Mouse (Mus musculus) CH12.LX (cell line): Measurements from ENCODE around the gene Babam2. TPM values are rescaled to one million over a fixed set of nuclear protein-coding genes. Genes with fewer than 3 reads are reported as not detected.

Experiments used
- DNase-seq: peaks from one replicate; pipeline ENCODE4 v3.0.0-alpha.2; 2013; ENCODE audit errors: extremely low read depth
- H3K27ac ChIP-seq: 2 replicates; pipeline ENCODE4 v1.5.1; 2012; ENCODE audit warnings: low read depth, mild to moderate bottlenecking, control low read depth, moderate library complexity; ENCODE audit not compliant: insufficient read depth
- H3K27me3 ChIP-seq: replicated peaks from 2 replicates; pipeline ENCODE3; 2012; ENCODE audit warnings: inconsistent platforms
- H3K36me3 ChIP-seq, 2 experiments: replicated peaks in 1 of 2; 2 replicates each; pipeline versions ENCODE3 to v1.6.1; 2012; ENCODE audit warnings: inconsistent platforms in 1 of 2, low read length in 1 of 2, mild to moderate bottlenecking in 1 of 2, mixed read lengths in 1 of 2, moderate library complexity in 1 of 2; ENCODE audit not compliant: control insufficient read depth in 1 of 2, insufficient read depth in 1 of 2
- H3K4me1 ChIP-seq, 2 experiments: 2 replicates each; pipeline ENCODE4 v1.6.1; 2012; ENCODE audit warnings: inconsistent platforms in 1 of 2, moderate library complexity in 1 of 2; ENCODE audit not compliant: insufficient read depth in 2 of 2, control insufficient read depth in 1 of 2
- H3K4me2 ChIP-seq: 2 replicates; pipeline ENCODE4 v1.6.1; 2012; ENCODE audit warnings: low read depth, mild to moderate bottlenecking, control low read depth; ENCODE audit not compliant: poor library complexity, insufficient read depth, severe bottlenecking
- H3K4me3 ChIP-seq, 3 experiments: fragments of 150-350 bp in 1 of 3; sonication (generic) in 1 of 3; replicated peaks in 1 of 3; 2 replicates each; pipeline versions ENCODE3 to v1.5.1; 2011 to 2012; ENCODE audit warnings: low read depth in 2 of 3, low read length in 2 of 3, mild to moderate bottlenecking in 2 of 3, moderate library complexity in 2 of 3, control low read depth in 1 of 3, improper control_type of control experiment in 1 of 3, inconsistent platforms in 1 of 3, mixed read lengths in 1 of 3; ENCODE audit not compliant: poor library complexity in 1 of 3
- H3K79me2 ChIP-seq: replicated peaks from 2 replicates; pipeline ENCODE4 v1.6.1; 2012; ENCODE audit warnings: mild to moderate bottlenecking, moderate library complexity; ENCODE audit not compliant: control insufficient read depth, poor library complexity, insufficient read depth, severe bottlenecking; ENCODE audit errors: extremely low read depth
- H3K9ac ChIP-seq: 2 replicates; pipeline ENCODE4 v1.6.1; 2012; ENCODE audit warnings: low read depth, mild to moderate bottlenecking, control low read depth, moderate library complexity; ENCODE audit not compliant: insufficient read depth
- H3K9me3 ChIP-seq: replicated peaks from 2 replicates; pipeline ENCODE3; 2012; ENCODE audit warnings: low read length, inconsistent platforms, mixed read lengths
- BHLHE40 ChIP-seq: IDR thresholded peaks from 2 replicates; pipeline ENCODE4 v1.6.1; 2011; ENCODE audit warnings: mild to moderate bottlenecking, low read depth, low read length, improper control_type of control experiment
- CTCF ChIP-seq, 2 experiments: IDR thresholded peaks in 1 of 2; conservative IDR thresholded peaks in 1 of 2; 2 replicates each; pipeline ENCODE4 v1.5.1; 2011 to 2012; ENCODE audit warnings: low read depth in 2 of 2, low read length in 2 of 2, improper control_type of control experiment in 1 of 2, inconsistent platforms in 1 of 2, mild to moderate bottlenecking in 1 of 2, moderate library complexity in 1 of 2
- EP300 ChIP-seq: IDR thresholded peaks from 2 replicates; pipeline ENCODE4 v1.6.1; 2011; ENCODE audit warnings: low read length, improper control_type of control experiment
- ETS1 ChIP-seq: conservative IDR thresholded peaks from 2 replicates; pipeline ENCODE4 v1.6.1; 2012; ENCODE audit warnings: low read depth, mild to moderate bottlenecking, inconsistent platforms, low read length, improper control_type of control experiment, moderate library complexity
- GABPA ChIP-seq: IDR thresholded peaks from 2 replicates; pipeline ENCODE4 v1.6.1; 2012; ENCODE audit warnings: low read depth, low read length, improper control_type of control experiment, inconsistent platforms; ENCODE audit not compliant: insufficient replicate concordance
- HCFC1 ChIP-seq: IDR thresholded peaks from 2 replicates; pipeline ENCODE4 v1.6.1; 2012; ENCODE audit warnings: low read depth, mild to moderate bottlenecking, inconsistent platforms, low read length, improper control_type of control experiment
- IRF4 ChIP-seq: IDR thresholded peaks from 2 replicates; pipeline ENCODE4 v1.6.1; 2014; ENCODE audit warnings: low read depth, mild to moderate bottlenecking, inconsistent platforms, low read length, improper control_type of control experiment
- JUND ChIP-seq: conservative IDR thresholded peaks from 2 replicates; pipeline ENCODE4 v1.6.1; 2011; ENCODE audit warnings: low read depth, low read length, improper control_type of control experiment
- MAFK ChIP-seq: IDR thresholded peaks from 2 replicates; pipeline ENCODE4 v1.6.1; 2011; ENCODE audit warnings: low read length, improper control_type of control experiment; ENCODE audit not compliant: insufficient replicate concordance
- MAZ ChIP-seq: IDR thresholded peaks from 2 replicates; pipeline ENCODE4 v1.6.1; 2012; ENCODE audit warnings: low read depth, mild to moderate bottlenecking, inconsistent platforms, low read length, improper control_type of control experiment, moderate library complexity
- MYC ChIP-seq: IDR thresholded peaks from 2 replicates; pipeline ENCODE4 v1.6.1; 2011; ENCODE audit warnings: low read depth, mild to moderate bottlenecking, improper control_type of control experiment, low read length
- NELFE ChIP-seq: IDR thresholded peaks from 2 replicates; pipeline ENCODE4 v1.6.1; 2011; ENCODE audit warnings: low read depth, low read length, improper control_type of control experiment
- POLR2A ChIP-seq: IDR thresholded peaks from 2 replicates; pipeline ENCODE4 v1.6.1; 2011; ENCODE audit warnings: low read depth, mild to moderate bottlenecking, improper control_type of control experiment, low read length
- POLR2AphosphoS2 ChIP-seq: IDR thresholded peaks from 2 replicates; pipeline ENCODE4 v1.6.1; 2011; ENCODE audit warnings: low read depth, low read length, improper control_type of control experiment
- RCOR1 ChIP-seq: conservative IDR thresholded peaks from 2 replicates; pipeline ENCODE4 v1.6.1; 2012; ENCODE audit warnings: low read depth, mild to moderate bottlenecking, inconsistent platforms, low read length, improper control_type of control experiment
- SIN3A ChIP-seq: IDR thresholded peaks from 2 replicates; pipeline ENCODE4 v1.6.1; 2012; ENCODE audit warnings: low read length, improper control_type of control experiment, inconsistent platforms
- SMC3 ChIP-seq: IDR thresholded peaks from 2 replicates; pipeline ENCODE4 v1.6.1; 2011; ENCODE audit warnings: low read depth, low read length, improper control_type of control experiment
- TBP ChIP-seq: conservative IDR thresholded peaks from 2 replicates; pipeline ENCODE4 v1.6.1; 2011; ENCODE audit warnings: low read depth, low read length, improper control_type of control experiment
- TCF12 ChIP-seq: IDR thresholded peaks from 2 replicates; pipeline ENCODE4 v1.6.1; 2014; ENCODE audit warnings: low read depth, mild to moderate bottlenecking, inconsistent platforms, low read length, improper control_type of control experiment
- USF1 ChIP-seq: IDR thresholded peaks from 2 replicates; pipeline ENCODE4 v1.6.1; 2014; ENCODE audit warnings: low read depth, mild to moderate bottlenecking, inconsistent platforms, low read length, improper control_type of control experiment
- ZKSCAN1 ChIP-seq: IDR thresholded peaks from 2 replicates; pipeline ENCODE4 v1.6.1; 2012; ENCODE audit warnings: low read depth, inconsistent platforms, low read length, improper control_type of control experiment, borderline replicate concordance
- ZMIZ1 ChIP-seq: IDR thresholded peaks from 2 replicates; pipeline ENCODE4 v1.6.1; 2012; ENCODE audit warnings: low read depth, mild to moderate bottlenecking, inconsistent platforms, low read length, improper control_type of control experiment
- ZNF384 ChIP-seq: IDR thresholded peaks from 2 replicates; pipeline ENCODE4 v1.6.1; 2012; ENCODE audit warnings: low read depth, low read length, improper control_type of control experiment, inconsistent platforms
- dilution Hi-C: fragments of 300-500 bp; cut with MboI; formaldehyde crosslinking; loops from 2 replicates; pipeline ENCODE4 v1.14.3; 2020; ENCODE audit warnings: low sequenced_read_pairs; ENCODE audit not compliant: extremely low pct_unique_long_range_greater_than_20kb, extremely low pct_ligation_motif_present
- in situ Hi-C: fragments of 300-500 bp; cut with MboI; formaldehyde crosslinking; loops from 3 replicates; pipeline ENCODE4 v1.14.3; 2019; ENCODE audit warnings: low sequenced_read_pairs, low pct_ligation_motif_present, low pct_unique_long_range_greater_than_20kb, mixed read lengths
- polyA plus RNA-seq: library from polyadenylated mRNA; unstranded; fragments of >175 nt; gene quantifications from 2 replicates; pipeline ENCODE4 v1.2.1, GENCODE M21; 2012; ENCODE audit warnings: low read depth; ENCODE audit not compliant: insufficient read length
- total RNA-seq, 2 experiments: library from RNA; depleted of rRNA; stranded (reverse); fragments of 300-350 nt in 1 of 2; fragments of >200 nt in 1 of 2; gene quantifications; 2 replicates each; pipeline ENCODE4 v1.2.3; 2012 to 2014

Babam2 gene
- total and polyA plus RNA-seq, 3 experiments, result 38.2 to 78.0 (median 39.8) TPM

DNA sequence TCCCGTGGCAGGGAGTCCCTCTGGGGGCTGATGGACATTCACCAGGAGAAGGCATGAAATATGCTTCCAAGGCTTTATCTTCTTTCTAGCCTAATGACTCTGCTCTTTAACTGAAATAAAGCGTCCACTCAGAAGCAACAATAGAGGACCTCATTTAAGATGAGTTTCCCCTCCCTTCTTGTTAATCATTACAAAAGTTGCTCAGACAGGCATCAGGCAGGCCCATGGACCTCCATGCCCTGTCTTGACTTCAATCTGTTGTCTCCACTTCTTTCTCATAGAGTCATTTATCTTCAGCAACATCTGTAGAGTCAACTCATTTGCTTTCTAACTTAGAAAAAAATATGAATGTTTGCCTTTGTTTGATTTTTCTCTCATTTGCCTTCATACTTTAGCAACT is 166.6 kb downstream of the Babam2 start:
- dilution Hi-C loops, result no loop called here

GRCm38 (mm10) chr5:31866071-31866470 is 168.6 kb downstream of the Babam2 start:
- H3K4me2 ChIP-seq, result no peak overlapping the region
- no peak for DNase-seq
- no peaks in the 10 kb centered on the region for H3K27me3 ChIP-seq
- H3K4me1 ChIP-seq, result peaks cover 3 to 13% of the 10 kb centered on the region in 2 experiments
- no peaks in the 10 kb centered on the region for H3K79me2 ChIP-seq
- in situ Hi-C loops (no loop called here), dilution Hi-C loops (no loop called here)
- H3K27ac ChIP-seq, result no peak overlapping the region
- no peaks in the 10 kb centered on the region for H3K9me3 ChIP-seq
- H3K36me3 ChIP-seq, result no peaks in the 10 kb centered on the region
- TF ChIP-seq CTCF (conservative IDR thresholded peaks at IDR 0.05 in 1 of 2, IDR thresholded peaks at IDR 0.05 in 1 of 2; ENCODE audit: low read depth in 2 of 2, low read length in 2 of 2) (no peak), TCF12 (no peak), ZNF384 (no peak), ETS1 (no peak), USF1 (no peak), GABPA (no peak), TBP (no peak), ZMIZ1 (no peak), POLR2AphosphoS2 (no peak), IRF4 (no peak), POLR2A (no peak), NELFE (no peak), MYC (no peak), MAFK (no peak), JUND (no peak)
- no peak overlapping the region for H3K4me3 ChIP-seq
- no peak overlapping the region for H3K9ac ChIP-seq

More for the DNA sequence above, 166.6 kb downstream of the Babam2 start:
- TF ChIP-seq POLR2A (no peak), ZMIZ1 (no peak), ZNF384 (no peak), ZKSCAN1 (no peak), TCF12 (no peak), JUND (no peak), SIN3A (no peak), MYC (no peak), ETS1 (no peak), TBP (no peak), MAZ (no peak), BHLHE40 (no peak), RCOR1 (no peak), CTCF (conservative IDR thresholded peaks at IDR 0.05 in 1 of 2, IDR thresholded peaks at IDR 0.05 in 1 of 2; ENCODE audit: low read depth in 2 of 2, low read length in 2 of 2) (no peak), HCFC1 (no peak), EP300 (no peak), SMC3 (no peak)
- in situ Hi-C loops, result no loop called here
- H3K27ac ChIP-seq, result no peak overlapping the region
- H3K4me2 ChIP-seq, result no peak overlapping the region
- H3K9ac ChIP-seq, result no peak overlapping the region
- no peak overlapping the region for H3K4me3 ChIP-seq
- no peaks in the 10 kb centered on the region for H3K79me2 ChIP-seq
- no peak for DNase-seq
- H3K4me1 ChIP-seq, result peaks cover 4 to 18% of the 10 kb centered on the region in 2 experiments; a peak in 3 of 4 replicates
- no peaks in the 10 kb centered on the region for H3K27me3 ChIP-seq
- peaks cover 0 to 1% of the 10 kb centered on the region in 2 experiments for H3K36me3 ChIP-seq
- no peaks in the 10 kb centered on the region for H3K9me3 ChIP-seq
